Mouse (Mus musculus) CH12.LX (cell line): ENCODE measurements around the gene Lrfn4.

Experiments used
- CHD1 ChIP-seq: IDR thresholded peaks from 2 replicates; pipeline ENCODE4 v1.6.1; 2012; ENCODE audit warnings: low read depth, low read length, improper control_type of control experiment, inconsistent platforms
- CHD2 ChIP-seq: IDR thresholded peaks from 2 replicates; pipeline ENCODE4 v1.6.1; 2011; ENCODE audit warnings: low read length, improper control_type of control experiment
- CTCF ChIP-seq, 2 experiments: IDR thresholded peaks in 1 of 2; conservative IDR thresholded peaks in 1 of 2; 2 replicates each; pipeline ENCODE4 v1.5.1; 2011 to 2012; ENCODE audit warnings: low read depth in 2 of 2, low read length in 2 of 2, improper control_type of control experiment in 1 of 2, inconsistent platforms in 1 of 2, mild to moderate bottlenecking in 1 of 2, moderate library complexity in 1 of 2
- E2F4 ChIP-seq: IDR thresholded peaks from 2 replicates; pipeline ENCODE4 v1.6.1; 2011; ENCODE audit warnings: low read depth, low read length, improper control_type of control experiment; ENCODE audit not compliant: insufficient replicate concordance
- EP300 ChIP-seq: IDR thresholded peaks from 2 replicates; pipeline ENCODE4 v1.6.1; 2011; ENCODE audit warnings: low read length, improper control_type of control experiment
- MEF2A ChIP-seq: IDR thresholded peaks from 2 replicates; pipeline ENCODE4 v1.6.1; 2014; ENCODE audit warnings: low read depth, mild to moderate bottlenecking, inconsistent platforms, low read length, improper control_type of control experiment, borderline replicate concordance
- MXI1 ChIP-seq: IDR thresholded peaks from 2 replicates; pipeline ENCODE4 v1.6.1; 2011; ENCODE audit warnings: mild to moderate bottlenecking, low read depth, low read length, improper control_type of control experiment
- MYC ChIP-seq: IDR thresholded peaks from 2 replicates; pipeline ENCODE4 v1.6.1; 2011; ENCODE audit warnings: low read depth, mild to moderate bottlenecking, improper control_type of control experiment, low read length
- POLR2A ChIP-seq: IDR thresholded peaks from 2 replicates; pipeline ENCODE4 v1.6.1; 2011; ENCODE audit warnings: low read depth, mild to moderate bottlenecking, improper control_type of control experiment, low read length
- USF1 ChIP-seq: IDR thresholded peaks from 2 replicates; pipeline ENCODE4 v1.6.1; 2014; ENCODE audit warnings: low read depth, mild to moderate bottlenecking, inconsistent platforms, low read length, improper control_type of control experiment
- ZNF384 ChIP-seq: IDR thresholded peaks from 2 replicates; pipeline ENCODE4 v1.6.1; 2012; ENCODE audit warnings: low read depth, low read length, improper control_type of control experiment, inconsistent platforms

GRCm38 (mm10) chr19:4625829-4626535, 10.5 kb upstream of the Lrfn4 start:
- TF ChIP-seq POLR2A (no peak), CTCF (conservative IDR thresholded peaks at IDR 0.05 in 1 of 2, IDR thresholded peaks at IDR 0.05 in 1 of 2; ENCODE audit: low read depth in 2 of 2, low read length in 2 of 2) (no peak), EP300 (no peak), CHD2 (peak; percentile 65), USF1 (no peak), MYC (no peak; the same call in 1 of the 2 replicates), CHD1 (no peak), MXI1 (0 out of 2 replicates have a peak, but pooled peaks have one; percentile 30), MEF2A (no peak), E2F4 (no peak), ZNF384 (no peak)
